ENCODE assay signal across 27 mouse cellular contexts in the genomic region with DNA sequence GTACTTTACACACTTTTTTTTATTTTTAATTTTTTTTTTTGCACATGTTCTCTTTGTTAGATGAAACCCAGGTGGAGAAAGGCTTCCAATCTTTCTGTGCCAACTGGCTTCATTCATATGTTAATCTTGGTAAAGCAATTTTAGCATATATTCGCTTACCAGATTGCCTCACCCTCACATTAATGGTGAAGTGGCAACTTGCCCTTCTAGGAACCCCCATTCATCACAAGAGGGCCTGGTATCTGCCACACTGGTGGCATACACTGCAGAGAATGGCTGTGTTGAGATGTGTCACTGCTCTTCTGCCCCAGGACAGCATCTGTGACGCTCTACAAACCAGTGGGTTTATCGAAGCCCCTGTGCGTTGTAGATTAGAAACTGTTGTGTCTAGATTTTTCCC.
DNase-seq lines count a peak whose midpoint lies in the region; ATAC-seq and TF ChIP-seq lines count a peak whose summit lies in the region.
"Had no signal": no experiment of that assay in that cellular context is flagged by ENCODE, and none has a peak within 500 bp of the region (broad histone marks: within the 10 kb centered on the region; RNA-seq: fewer than 3 reads in every experiment).

No protein-coding gene starts in this region.

- TF ChIP-seq CTCF in forebrain, postnatal 0 days (IDR thresholded peaks at IDR 0.05; ENCODE audit: low read depth): no peak
- no peak for TF ChIP-seq CTCF in brain, embryonic 14.5 days (IDR thresholded peaks at IDR 0.05; ENCODE audit: borderline replicate concordance, extremely low read depth, insufficient read depth, insufficient read length)

- no peak overlapping the region for H3K4me3 ChIP-seq in forebrain, embryonic 15.5 days
- H3K4me3 ChIP-seq in forebrain, postnatal 0 days (ENCODE audit: low read depth, low read length): no peak overlapping the region
- no peak overlapping the region for H3K4me3 ChIP-seq in hindbrain, embryonic 13.5 days
- no peak overlapping the region for H3K4me3 ChIP-seq in hindbrain, embryonic 10.5 days
- no peak overlapping the region for H3K4me3 ChIP-seq in neural tube, embryonic 14.5 days (ENCODE audit: low read depth, low read length)
- H3K4me3 ChIP-seq: embryonic facial prominence, embryonic 10.5 days; embryonic facial prominence, embryonic 13.5 days; erythroblast, embryonic 14.5 days; gastrocnemius, adult 2 months had no signal

- 37% methylated on average over 4 of the region's 4 CpGs for WGBS in forebrain, embryonic 15.5 days
- WGBS in forebrain, postnatal 0 days: 54% methylated on average over 4 of the region's 4 CpGs
- 55% methylated on average over 4 of the region's 4 CpGs for WGBS in hindbrain, embryonic 13.5 days
- 94% methylated on average over 4 of the region's 4 CpGs for WGBS in hindbrain, embryonic 10.5 days
- WGBS in neural tube, embryonic 14.5 days: 46% methylated on average over 4 of the region's 4 CpGs

- peak overlapping the region; percentile 79 for H3K27ac ChIP-seq in forebrain, embryonic 15.5 days (replicated peaks)
- H3K27ac ChIP-seq in forebrain, postnatal 0 days (ENCODE audit: low read depth, low read length): no peak overlapping the region
- peak overlapping the region; percentile 63 for H3K27ac ChIP-seq in hindbrain, embryonic 13.5 days
- no peak overlapping the region for H3K27ac ChIP-seq in hindbrain, embryonic 10.5 days
- no peak overlapping the region; the same call in 1 of the 2 replicates for H3K27ac ChIP-seq in neural tube, embryonic 14.5 days (ENCODE audit: low read depth, low read length)
- H3K27ac ChIP-seq: embryonic facial prominence, embryonic 10.5 days; embryonic facial prominence, embryonic 13.5 days; gastrocnemius, adult 2 months; hindbrain, embryonic 14.5 days; hindbrain, postnatal 0 days had no signal

- no peaks in the 10 kb centered on the region for H3K9me3 ChIP-seq in forebrain, embryonic 15.5 days
- H3K9me3 ChIP-seq in forebrain, postnatal 0 days (ENCODE audit: low read length): no peaks in the 10 kb centered on the region
- H3K9me3 ChIP-seq in hindbrain, embryonic 13.5 days: no peaks in the 10 kb centered on the region
- H3K9me3 ChIP-seq in hindbrain, embryonic 10.5 days: no peaks in the 10 kb centered on the region
- no peaks in the 10 kb centered on the region for H3K9me3 ChIP-seq in neural tube, embryonic 14.5 days (ENCODE audit: control insufficient read depth, low read length)
- H3K9me3 ChIP-seq: embryonic facial prominence, embryonic 10.5 days; embryonic facial prominence, embryonic 13.5 days had no signal

- peaks cover 38% of the 10 kb centered on the region for H3K4me1 ChIP-seq in forebrain, embryonic 15.5 days
- peaks cover 5% of the 10 kb centered on the region; the same call in 1 of the 2 replicates for H3K4me1 ChIP-seq in forebrain, postnatal 0 days (ENCODE audit: insufficient read depth)
- H3K4me1 ChIP-seq in hindbrain, embryonic 13.5 days (replicated peaks): peaks cover 45% of the 10 kb centered on the region
- no peaks in the 10 kb centered on the region for H3K4me1 ChIP-seq in hindbrain, embryonic 10.5 days (replicated peaks)
- H3K4me1 ChIP-seq in neural tube, embryonic 14.5 days (ENCODE audit: control insufficient read depth, insufficient read depth, low read length): peaks cover 10% of the 10 kb centered on the region; the same call in 1 of the 2 replicates
- H3K4me1 ChIP-seq: embryonic facial prominence, embryonic 10.5 days; embryonic facial prominence, embryonic 13.5 days had no signal

- no peak overlapping the region for H3K4me2 ChIP-seq in forebrain, embryonic 15.5 days (replicated peaks)
- H3K4me2 ChIP-seq in forebrain, postnatal 0 days (ENCODE audit: low read depth): no peak overlapping the region
- no peak overlapping the region for H3K4me2 ChIP-seq in hindbrain, embryonic 13.5 days
- H3K4me2 ChIP-seq in neural tube, embryonic 14.5 days (ENCODE audit: low read depth, low read length): no peak overlapping the region
- H3K4me2 ChIP-seq: embryonic facial prominence, embryonic 13.5 days; heart, embryonic 11.5 days; hindbrain, embryonic 14.5 days had no signal

- peaks cover 2% of the 10 kb centered on the region; the same call in 1 of the 2 replicates for H3K36me3 ChIP-seq in forebrain, embryonic 15.5 days
- H3K36me3 ChIP-seq in forebrain, postnatal 0 days (ENCODE audit: insufficient read depth): no peaks in the 10 kb centered on the region
- peaks cover 4% of the 10 kb centered on the region; the same call in 1 of the 2 replicates for H3K36me3 ChIP-seq in hindbrain, embryonic 13.5 days
- H3K36me3 ChIP-seq in hindbrain, embryonic 10.5 days: no peaks in the 10 kb centered on the region
- H3K36me3 ChIP-seq in neural tube, embryonic 14.5 days (ENCODE audit: control insufficient read depth, insufficient read depth, low read length): no peaks in the 10 kb centered on the region
- H3K36me3 ChIP-seq: embryonic facial prominence, embryonic 10.5 days; embryonic facial prominence, embryonic 13.5 days had no signal

- ATAC-seq in forebrain, embryonic 15.5 days (replicated peaks): peak; percentile 56
- no peak for ATAC-seq in forebrain, postnatal 0 days
- ATAC-seq in hindbrain, embryonic 13.5 days (ENCODE audit: low FRiP score): no peak
- ATAC-seq in neural tube, embryonic 14.5 days (ENCODE audit: low read depth): peak; percentile 56; the same call in 1 of the 2 replicates
- ATAC-seq: CD4-positive, CD25-positive, alpha-beta regulatory T cell, adult 4 months; hindbrain, postnatal 0 days; inflammation-experienced regulatory T-cells, adult 6 months; intestine, embryonic 16.5 days had no signal

- no peak for TF ChIP-seq POLR2A in brain, embryonic 14.5 days (IDR thresholded peaks at IDR 0.05; ENCODE audit: borderline replicate concordance, extremely low read depth, insufficient read depth, insufficient read length, poor library complexity, severe bottlenecking)

- H3K9ac ChIP-seq in forebrain, embryonic 15.5 days (replicated peaks): no peak overlapping the region
- no peak overlapping the region for H3K9ac ChIP-seq in forebrain, postnatal 0 days
- H3K9ac ChIP-seq in hindbrain, embryonic 13.5 days: no peak overlapping the region
- no peak overlapping the region for H3K9ac ChIP-seq in neural tube, embryonic 14.5 days (replicated peaks; ENCODE audit: low read depth, low read length)
- H3K9ac ChIP-seq: embryonic facial prominence, embryonic 13.5 days; hindbrain, embryonic 14.5 days had no signal

- no peak for DNase-seq in forebrain, postnatal 0 days
- no peak for DNase-seq in hindbrain, embryonic 10.5 days (ENCODE audit: low spot score)
- peak; percentile 89 for DNase-seq in brain, embryonic 14.5 days (ENCODE audit: low read depth)
- DNase-seq: adrenal gland, adult 2 months; adrenal gland, postnatal 14 days; cerebellum, adult 11-12 months; cerebellum, adult 8-10 months; cerebellum, postnatal 10 days; cerebellum, postnatal 36 days; embryo, embryonic 11 days; gastrocnemius, adult 2 months; gastrocnemius, postnatal 14 days; heart, adult 11 months; heart, postnatal 36 days; kidney, adult 18-20 months had no signal

- no peaks in the 10 kb centered on the region for H3K27me3 ChIP-seq in forebrain, embryonic 15.5 days
- H3K27me3 ChIP-seq in forebrain, postnatal 0 days (ENCODE audit: insufficient read depth, low read length): no peaks in the 10 kb centered on the region
- H3K27me3 ChIP-seq in hindbrain, embryonic 13.5 days: no peaks in the 10 kb centered on the region
- no peaks in the 10 kb centered on the region for H3K27me3 ChIP-seq in hindbrain, embryonic 10.5 days (ENCODE audit: insufficient read depth, poor library complexity, severe bottlenecking)
- no peaks in the 10 kb centered on the region for H3K27me3 ChIP-seq in neural tube, embryonic 14.5 days (ENCODE audit: control insufficient read depth, insufficient read depth, low read length)
- H3K27me3 ChIP-seq: embryonic facial prominence, embryonic 13.5 days had no signal

Comparison
In these comparisons a context has a peak if more than half of its experiments do, and no peak if none do; other contexts are left out.
1. ATAC-seq: peak in forebrain, embryonic 15.5 days (single experiment) and neural tube, embryonic 14.5 days (single experiment); none in forebrain, postnatal 0 days (single experiment) and hindbrain, embryonic 13.5 days (single experiment).
2. H3K27ac ChIP-seq: peak in forebrain, embryonic 15.5 days (single experiment) and hindbrain, embryonic 13.5 days (single experiment); none in forebrain, postnatal 0 days (single experiment), hindbrain, embryonic 10.5 days (single experiment) and neural tube, embryonic 14.5 days (single experiment).